Mouse (Mus musculus) liver, adult 2 months (tissue): ENCODE measurements around the gene Pip5k1b.

Source experiments
- CTCF ChIP-seq: fragments of 200-500 bp; IDR thresholded peaks from 2 replicates; pipeline ENCODE4 v1.5.1; 2011; ENCODE audit warnings: low read depth, low read length, control low read depth
- POLR2A ChIP-seq: fragments of 200-500 bp; IDR thresholded peaks from 2 replicates; pipeline ENCODE4 v1.6.1; 2011; ENCODE audit warnings: low read length, control low read depth; ENCODE audit not compliant: insufficient read depth; ENCODE audit errors: extremely low read depth

- TF ChIP-seq CTCF (peak; percentile 85), POLR2A (no peak)
These were observed 254.5 kb downstream of the Pip5k1b start for GRCm38 (mm10) chr19:24300994-24301767.
